Mouse (Mus musculus): ENCODE data around the gene Atp5c1. TPM values are rescaled to one million over a fixed set of nuclear protein-coding genes. Genes with fewer than 3 reads are reported as not detected.

Atp5c1 gene
- polyA plus RNA-seq, 1 experiment from 2014 or later, result 504 TPM

DNA sequence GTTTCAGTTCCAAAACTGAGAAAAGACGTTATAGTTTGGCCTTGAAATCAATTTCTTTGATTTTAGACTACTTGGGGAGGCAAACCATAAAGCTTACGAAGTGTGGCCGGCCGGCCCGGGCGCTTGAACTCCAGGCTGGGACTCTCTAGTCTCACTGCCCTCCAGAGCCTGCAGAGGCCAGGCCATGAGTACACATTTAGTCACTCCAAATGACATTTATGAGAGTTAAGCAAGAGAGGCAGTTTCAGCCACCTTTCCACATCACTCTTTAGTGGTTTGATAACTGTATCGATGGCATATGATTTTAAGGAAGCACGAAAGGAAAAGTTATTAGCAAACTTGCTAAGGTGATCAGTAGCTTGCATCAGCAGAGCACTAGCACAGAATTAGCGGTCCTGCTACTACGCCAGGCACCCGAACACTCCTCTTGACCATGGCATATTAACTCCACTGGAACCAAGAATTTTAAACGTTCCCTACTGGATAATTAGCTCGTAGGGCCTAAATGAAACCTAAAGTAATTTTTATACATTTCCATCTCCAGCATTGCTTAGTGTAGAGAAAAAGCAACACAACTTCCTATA, 70.5 kb downstream of the Atp5c1 start:
- no peaks in the 10 kb centered on the region for H3K36me3 ChIP-seq (ENCODE audit: control insufficient read depth, insufficient read depth, low read length)
- 85% methylated on average over 13 of the region's 13 CpGs for WGBS
- no peak overlapping the region for H3K4me2 ChIP-seq (ENCODE audit: low read depth, low read length, severe bottlenecking)
- no peaks in the 10 kb centered on the region for H3K4me1 ChIP-seq (replicated peaks; ENCODE audit: control insufficient read depth, insufficient read depth, low read length)
- H3K27me3 ChIP-seq (ENCODE audit: control insufficient read depth, insufficient read depth, low read length), result no peaks in the 10 kb centered on the region
- DNase-seq (ENCODE audit: low spot score) (no peak), ATAC-seq (replicated peaks; ENCODE audit: low FRiP score) (no peak)
- H3K27ac ChIP-seq (ENCODE audit: low read depth, low read length), result no peak overlapping the region
- H3K4me3 ChIP-seq (ENCODE audit: low read depth, low read length), result no peak overlapping the region
- no peaks in the 10 kb centered on the region for H3K9me3 ChIP-seq (ENCODE audit: control insufficient read depth, low read length)
- no peak overlapping the region for H3K9ac ChIP-seq (ENCODE audit: low read length)

- 90% methylated on average over 4 of the region's 4 CpGs for WGBS
- Histone ChIP-seq H3K27ac (ENCODE audit: low read depth, low read length) (no peak overlapping the region), H3K4me1 (replicated peaks; ENCODE audit: control insufficient read depth, insufficient read depth, low read length) (no peaks in the 10 kb centered on the region), H3K9ac (ENCODE audit: low read length) (no peak overlapping the region), H3K4me3 (ENCODE audit: low read depth, low read length) (no peak overlapping the region), H3K9me3 (ENCODE audit: control insufficient read depth, low read length) (no peaks in the 10 kb centered on the region), H3K27me3 (ENCODE audit: control insufficient read depth, insufficient read depth, low read length) (no peaks in the 10 kb centered on the region), H3K36me3 (ENCODE audit: control insufficient read depth, insufficient read depth, low read length) (no peaks in the 10 kb centered on the region), H3K4me2 (ENCODE audit: low read depth, low read length, severe bottlenecking) (no peak overlapping the region)
- ATAC-seq (replicated peaks; ENCODE audit: low FRiP score) (no peak), DNase-seq (ENCODE audit: low spot score) (no peak)
These were observed 71.7 kb downstream of the Atp5c1 start for GRCm38 (mm10) chr2:10008593-10008992.

Other genes with a start within 250 kb of the Atp5c1 start
- not detected in 2 replicates for gene 4930412O13Rik, start 199.3 kb downstream of the Atp5c1 start, polyA plus RNA-seq (2014; fragmentation: Nextera tagmentation; extraction: Ambion mirVana)
- gene 9230102O04Rik, start 191.0 kb downstream of the Atp5c1 start, polyA plus RNA-seq (2014; fragmentation: Nextera tagmentation; extraction: Ambion mirVana), result not detected in 2 replicates
- 3.4 and 4.2 TPM in 2 replicates for gene Gata3, start 190.5 kb downstream of the Atp5c1 start, polyA plus RNA-seq (2014; fragmentation: Nextera tagmentation; extraction: Ambion mirVana)
- 18.8 and 19.4 TPM in 2 replicates for gene Taf3, start 31.9 kb downstream of the Atp5c1 start, polyA plus RNA-seq (2014; fragmentation: Nextera tagmentation; extraction: Ambion mirVana)
- 40.2 and 40.4 TPM in 2 replicates for gene Kin, start 83 bp upstream of the Atp5c1 start, polyA plus RNA-seq (2014; fragmentation: Nextera tagmentation; extraction: Ambion mirVana)
- 0.12 and 0.16 TPM in 2 replicates for gene Itih2, start 50.9 kb upstream of the Atp5c1 start, polyA plus RNA-seq (2014; fragmentation: Nextera tagmentation; extraction: Ambion mirVana)
- 3.5 and 3.7 TPM in 2 replicates for gene Itih5, start 73.1 kb upstream of the Atp5c1 start, polyA plus RNA-seq (2014; fragmentation: Nextera tagmentation; extraction: Ambion mirVana)